Mouse (Mus musculus): ENCODE data around the gene Fignl1. TPM values are rescaled to one million over a fixed set of nuclear protein-coding genes. Genes with fewer than 3 reads are reported as not detected.

Gene Fignl1
- polyA plus RNA-seq, 1 experiment from 2014 or later: 16.3 TPM

DNA sequence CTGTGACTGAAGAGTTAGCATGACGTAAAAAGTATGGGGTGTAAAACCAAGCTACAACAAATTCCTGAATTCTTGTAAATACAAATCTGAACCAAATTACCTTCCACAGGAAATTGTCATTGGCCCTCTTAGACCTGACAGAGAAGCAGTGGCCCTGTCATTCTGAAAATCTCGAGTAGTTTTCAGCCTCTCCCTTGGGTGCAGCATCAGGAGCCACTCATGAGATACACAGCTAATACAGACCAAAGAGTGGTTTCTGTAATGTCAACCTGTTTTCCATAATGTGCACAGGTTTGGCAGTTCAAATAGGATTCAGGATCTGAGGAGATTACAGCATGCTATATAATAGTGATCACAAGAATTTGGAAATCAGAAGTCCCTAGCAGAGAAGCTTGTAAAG is 71.2 kb downstream of the Fignl1 start:
- no peaks in the 10 kb centered on the region for H3K27me3 ChIP-seq (ENCODE audit: control insufficient read depth, insufficient read depth, low read length)
- no peaks in the 10 kb centered on the region for H3K9me3 ChIP-seq (ENCODE audit: control insufficient read depth, low read length)
- no peak overlapping the region for H3K9ac ChIP-seq (replicated peaks; ENCODE audit: low read length)
- H3K4me2 ChIP-seq (ENCODE audit: low read length): no peak overlapping the region
- DNase-seq (no peak), ATAC-seq (ENCODE audit: low FRiP score, low TSS enrichment) (no peak)
- no peak overlapping the region for H3K4me3 ChIP-seq (replicated peaks; ENCODE audit: low read depth, low read length)
- H3K27ac ChIP-seq (replicated peaks; ENCODE audit: low read depth, low read length): no peak overlapping the region
- H3K4me1 ChIP-seq (ENCODE audit: control insufficient read depth, insufficient read depth, low read length): no peaks in the 10 kb centered on the region
- no peaks in the 10 kb centered on the region for H3K36me3 ChIP-seq (ENCODE audit: control insufficient read depth, insufficient read depth, low read length)
- WGBS: 66% methylated on average over 2 of the region's 2 CpGs

Other genes starting within 250 kb of the Fignl1 start
- gene 4930512M02Rik, start 181.1 kb downstream of the Fignl1 start, polyA plus RNA-seq (2014; fragmentation: Nextera tagmentation; extraction: Ambion mirVana): not detected in 2 replicates
- 2.0 and 2.6 TPM in 2 replicates for gene Ikzf1, start 124.0 kb downstream of the Fignl1 start, polyA plus RNA-seq (2014; fragmentation: Nextera tagmentation; extraction: Ambion mirVana)
- 24.0 and 25.3 TPM in 2 replicates for gene Ddc, start 89.2 kb upstream of the Fignl1 start, polyA plus RNA-seq (2014; fragmentation: Nextera tagmentation; extraction: Ambion mirVana)
- gene Grb10, start 229.7 kb upstream of the Fignl1 start, polyA plus RNA-seq (2014; fragmentation: Nextera tagmentation; extraction: Ambion mirVana): 45.1 and 51.0 TPM in 2 replicates